Mouse (Mus musculus) G1E (cell line): ENCODE results near the gene Cox10.

Experiments used
- CTCF ChIP-seq: IDR thresholded peaks from 2 replicates; pipeline ENCODE4 v1.5.1; 2012; ENCODE audit warnings: low read depth, low read length, inconsistent platforms, mixed read lengths
- GATA1 ChIP-seq: IDR thresholded peaks from 2 replicates; pipeline ENCODE4 v1.6.1; 2012; ENCODE audit warnings: borderline replicate concordance, low read length, inconsistent platforms, mixed read lengths
- POLR2AphosphoS5 ChIP-seq: IDR thresholded peaks from 2 replicates; pipeline ENCODE4 v1.6.1; 2012; ENCODE audit warnings: low read depth, low read length, inconsistent platforms; ENCODE audit not compliant: insufficient replicate concordance
- TAL1 ChIP-seq: conservative IDR thresholded peaks from 2 replicates; pipeline ENCODE4 v1.6.1; 2012; ENCODE audit warnings: low read depth, low read length, inconsistent platforms, mixed read lengths

DNA sequence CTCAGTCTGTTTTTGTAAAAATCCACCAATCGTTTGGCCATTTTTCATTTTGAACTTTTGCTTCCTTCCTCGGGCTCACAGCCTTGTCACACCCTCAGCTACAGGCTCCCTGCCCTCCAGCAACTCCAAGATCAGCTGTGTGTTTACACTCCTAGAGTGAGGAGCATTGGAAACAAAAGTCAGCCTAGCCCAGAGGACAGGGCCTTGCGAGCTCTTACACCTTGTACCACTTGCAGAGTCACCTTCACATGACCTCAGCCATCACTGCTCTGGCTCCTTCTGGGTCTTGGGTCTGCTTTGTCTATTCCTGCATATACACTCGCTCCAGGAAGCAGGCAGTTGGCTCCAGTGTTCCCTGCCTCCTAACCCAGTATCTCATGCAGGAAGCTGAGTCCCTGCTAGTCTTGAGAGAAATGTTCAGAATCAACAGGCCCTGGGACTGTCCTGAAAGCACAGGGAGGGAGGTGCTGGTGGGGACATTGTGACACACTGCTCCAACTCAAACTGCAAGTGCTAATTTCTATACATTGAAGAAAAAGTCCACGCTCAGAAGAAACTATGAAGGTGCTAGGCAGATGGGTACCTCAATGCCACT lies 79.0 kb downstream of the Cox10 start:
- TF ChIP-seq CTCF = no peak
- no peak for TF ChIP-seq GATA1
- no peak for TF ChIP-seq TAL1
- TF ChIP-seq POLR2AphosphoS5 = no peak
